Mouse (Mus musculus): ENCODE measurements around the gene Zfp143. TPM values are rescaled to one million over a fixed set of nuclear protein-coding genes. Genes with fewer than 3 reads are reported as not detected.

Zfp143 gene
- polyA plus RNA-seq, 1 experiment, result 13.8 TPM

- Histone ChIP-seq H3K4me1 (ENCODE audit: control insufficient read depth, insufficient read depth, insufficient read length, low read length) (peaks cover 7% of the 10 kb centered on the region; the same call in 1 of the 2 replicates), H3K4me3 (ENCODE audit: low read depth, low read length) (0 out of 2 replicates have a peak overlapping the region, but pooled peaks have one; percentile 7), H3K27me3 (ENCODE audit: control insufficient read depth, insufficient read depth, low read length) (no peaks in the 10 kb centered on the region), H3K36me3 (ENCODE audit: control insufficient read depth, insufficient read depth, low read length) (no peaks in the 10 kb centered on the region), H3K27ac (ENCODE audit: insufficient read depth, low read depth, low read length) (peak overlapping the region; percentile 19)
- TF ChIP-seq POLR2A (IDR thresholded peaks at IDR 0.05; ENCODE audit: low read depth, low read length), result no peak
- no peak for TF ChIP-seq CTCF (IDR thresholded peaks at IDR 0.05; ENCODE audit: extremely low read depth, insufficient read length, insufficient replicate concordance, low read depth, low read length)
- 13% methylated on average over 11 of the region's 11 CpGs for WGBS
Observed at GRCm38 (mm10) chr7:110108967-110109610, 48.1 kb downstream of the Zfp143 start.

GRCm38 (mm10) chr7:110110061-110110656, 49.1 kb downstream of the Zfp143 start:
- Histone ChIP-seq H3K4me3 (ENCODE audit: low read depth, low read length) (no peak overlapping the region), H3K36me3 (ENCODE audit: control insufficient read depth, insufficient read depth, low read length) (no peaks in the 10 kb centered on the region), H3K27ac (ENCODE audit: insufficient read depth, low read depth, low read length) (no peak overlapping the region), H3K4me1 (ENCODE audit: control insufficient read depth, insufficient read depth, insufficient read length, low read length) (peaks cover 2% of the 10 kb centered on the region; the same call in 1 of the 2 replicates), H3K27me3 (ENCODE audit: control insufficient read depth, insufficient read depth, low read length) (no peaks in the 10 kb centered on the region)
- no peak for TF ChIP-seq CTCF (IDR thresholded peaks at IDR 0.05; ENCODE audit: extremely low read depth, insufficient read length, insufficient replicate concordance, low read depth, low read length)
- no peak for TF ChIP-seq POLR2A (IDR thresholded peaks at IDR 0.05; ENCODE audit: low read depth, low read length)
- WGBS, result 59% methylated on average over 4 of the region's 4 CpGs

DNA sequence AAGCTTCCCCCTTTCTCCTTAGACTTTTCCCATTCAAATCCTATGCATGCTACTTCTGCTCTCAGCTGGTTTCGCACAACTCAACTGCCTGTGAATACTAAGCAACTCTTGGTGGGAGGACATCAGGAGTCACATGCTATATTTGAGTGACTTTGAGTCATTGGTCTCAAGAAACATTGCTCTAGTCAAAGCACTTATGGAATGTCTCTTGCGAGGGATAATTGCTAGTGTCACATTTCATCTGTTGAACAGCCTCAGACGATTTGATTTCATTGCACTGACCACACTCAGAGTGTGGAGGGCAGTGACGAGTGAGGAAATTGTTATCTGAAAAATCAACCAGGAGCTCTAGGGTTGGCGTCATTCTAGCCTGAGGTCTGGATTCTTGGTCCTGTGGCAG, 53.7 kb downstream of the Zfp143 start:
- WGBS, result 75% methylated on average over 5 of the region's 5 CpGs
- Histone ChIP-seq H3K4me3 (ENCODE audit: low read depth, low read length) (no peak overlapping the region), H3K4me1 (ENCODE audit: control insufficient read depth, insufficient read depth, insufficient read length, low read length) (peaks cover 10% of the 10 kb centered on the region; the same call in 1 of the 2 replicates), H3K36me3 (ENCODE audit: control insufficient read depth, insufficient read depth, low read length) (no peaks in the 10 kb centered on the region), H3K27me3 (ENCODE audit: control insufficient read depth, insufficient read depth, low read length) (no peaks in the 10 kb centered on the region), H3K27ac (ENCODE audit: insufficient read depth, low read depth, low read length) (no peak overlapping the region)
- TF ChIP-seq POLR2A (IDR thresholded peaks at IDR 0.05; ENCODE audit: low read depth, low read length) (no peak), CTCF (IDR thresholded peaks at IDR 0.05; ENCODE audit: extremely low read depth, insufficient read length, insufficient replicate concordance, low read depth, low read length) (no peak)

DNA sequence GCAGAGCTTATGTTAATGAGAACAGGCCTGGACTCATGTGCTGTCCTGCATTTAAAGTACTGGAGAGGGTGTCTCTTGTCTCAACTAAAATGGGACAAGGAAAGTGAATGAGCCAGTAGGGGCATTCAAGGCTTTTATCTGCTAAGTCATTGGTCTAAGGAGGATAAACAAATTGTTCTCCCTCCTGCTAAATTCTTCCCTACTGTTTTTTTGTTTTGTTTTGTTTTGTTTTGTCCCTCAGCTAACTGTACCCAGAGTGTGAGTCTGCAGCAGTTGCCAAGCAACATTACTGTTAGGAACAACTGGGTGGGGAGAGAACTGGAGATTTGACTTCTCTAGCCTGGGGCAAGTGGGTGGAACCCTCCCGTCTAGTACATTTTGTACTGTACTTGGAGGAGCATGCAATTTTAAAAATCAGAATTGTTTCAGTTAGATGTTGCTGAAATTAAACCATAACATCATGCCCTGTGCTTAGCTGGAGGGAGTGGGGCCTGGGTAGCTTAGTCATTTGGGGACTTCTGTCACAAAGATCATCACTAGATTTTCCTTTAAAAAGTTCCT, 55.8 kb downstream of the Zfp143 start:
- 13% methylated on average over 1 of the region's 1 CpGs for WGBS
- peak overlapping the region; percentile 71 for H3K27ac ChIP-seq (ENCODE audit: insufficient read depth, low read depth, low read length)

GRCm38 (mm10) chr7:110118448-110118847, 57.4 kb downstream of the Zfp143 start:
- Histone ChIP-seq H3K4me1 (ENCODE audit: control insufficient read depth, insufficient read depth, insufficient read length, low read length) (peaks cover 12% of the 10 kb centered on the region; the same call in 1 of the 2 replicates), H3K27ac (ENCODE audit: insufficient read depth, low read depth, low read length) (peak overlapping the region; percentile 72), H3K4me3 (ENCODE audit: low read depth, low read length) (no peak overlapping the region), H3K27me3 (ENCODE audit: control insufficient read depth, insufficient read depth, low read length) (no peaks in the 10 kb centered on the region), H3K36me3 (ENCODE audit: control insufficient read depth, insufficient read depth, low read length) (no peaks in the 10 kb centered on the region)
- WGBS, result 46% methylated on average over 2 of the region's 2 CpGs
- no peak for TF ChIP-seq CTCF (IDR thresholded peaks at IDR 0.05; ENCODE audit: extremely low read depth, insufficient read length, insufficient replicate concordance, low read depth, low read length)

More for the DNA sequence above, 55.8 kb downstream of the Zfp143 start:
- H3K36me3 ChIP-seq (ENCODE audit: control insufficient read depth, insufficient read depth, low read length), result no peaks in the 10 kb centered on the region
- no peak overlapping the region for H3K4me3 ChIP-seq (ENCODE audit: low read depth, low read length)
- peaks cover 12% of the 10 kb centered on the region; the same call in 1 of the 2 replicates for H3K4me1 ChIP-seq (ENCODE audit: control insufficient read depth, insufficient read depth, insufficient read length, low read length)
- H3K27me3 ChIP-seq (ENCODE audit: control insufficient read depth, insufficient read depth, low read length), result no peaks in the 10 kb centered on the region
- TF ChIP-seq POLR2A (IDR thresholded peaks at IDR 0.05; ENCODE audit: low read depth, low read length) (no peak), CTCF (IDR thresholded peaks at IDR 0.05; ENCODE audit: extremely low read depth, insufficient read length, insufficient replicate concordance, low read depth, low read length) (no peak)

GRCm38 (mm10) chr7:110120157-110120784, 59.3 kb downstream of the Zfp143 start:
- H3K36me3 ChIP-seq (ENCODE audit: control insufficient read depth, insufficient read depth, low read length), result no peaks in the 10 kb centered on the region
- H3K4me3 ChIP-seq (ENCODE audit: low read depth, low read length), result no peak overlapping the region
- TF ChIP-seq POLR2A (IDR thresholded peaks at IDR 0.05; ENCODE audit: low read depth, low read length) (no peak), CTCF (IDR thresholded peaks at IDR 0.05; ENCODE audit: extremely low read depth, insufficient read length, insufficient replicate concordance, low read depth, low read length) (no peak)
- H3K4me1 ChIP-seq (ENCODE audit: control insufficient read depth, insufficient read depth, insufficient read length, low read length), result peaks cover 12% of the 10 kb centered on the region; the same call in 1 of the 2 replicates
- 0 out of 2 replicates have a peak overlapping the region, but pooled peaks have one; percentile 12 for H3K27ac ChIP-seq (ENCODE audit: insufficient read depth, low read depth, low read length)
- 39% methylated on average over 2 of the region's 2 CpGs for WGBS
- H3K27me3 ChIP-seq (ENCODE audit: control insufficient read depth, insufficient read depth, low read length), result no peaks in the 10 kb centered on the region

DNA sequence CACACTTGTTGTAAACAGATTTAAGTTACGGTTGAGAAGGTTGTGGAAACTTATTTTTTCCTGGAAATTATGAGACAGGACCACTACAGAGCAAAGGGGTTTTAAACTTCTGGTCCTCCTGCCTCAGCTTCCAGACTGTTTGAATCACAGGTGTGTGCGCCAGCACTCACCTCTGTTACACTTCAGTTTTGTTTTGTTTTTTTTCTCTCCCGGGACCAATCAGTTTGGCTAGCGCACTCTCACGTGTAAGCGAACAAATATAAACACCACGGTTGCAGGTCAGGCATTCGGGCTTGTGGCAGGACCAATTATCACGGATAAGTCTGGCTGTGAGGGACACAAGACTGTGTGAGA, 60.1 kb downstream of the Zfp143 start:
- H3K4me1 ChIP-seq (ENCODE audit: control insufficient read depth, insufficient read depth, insufficient read length, low read length), result peaks cover 12% of the 10 kb centered on the region; the same call in 1 of the 2 replicates
- H3K36me3 ChIP-seq (ENCODE audit: control insufficient read depth, insufficient read depth, low read length), result no peaks in the 10 kb centered on the region
- TF ChIP-seq POLR2A (IDR thresholded peaks at IDR 0.05; ENCODE audit: low read depth, low read length), result no peak
- no peak for TF ChIP-seq CTCF (IDR thresholded peaks at IDR 0.05; ENCODE audit: extremely low read depth, insufficient read length, insufficient replicate concordance, low read depth, low read length)
- peak overlapping the region; percentile 86 for H3K27ac ChIP-seq (ENCODE audit: insufficient read depth, low read depth, low read length)
- no peaks in the 10 kb centered on the region for H3K27me3 ChIP-seq (ENCODE audit: control insufficient read depth, insufficient read depth, low read length)
- under 1% methylated on average over 9 of the region's 9 CpGs for WGBS
- peak overlapping the region; percentile 81 for H3K4me3 ChIP-seq (ENCODE audit: low read depth, low read length)
